Comparison of ENCODE assay signal across 17 mouse cellular contexts in genomic region chr11:113438915-113439314, GRCm38 (mm10).
DNase-seq lines count a peak whose midpoint lies in the region; ATAC-seq and TF ChIP-seq lines count a peak whose summit lies in the region.
"Had no signal": no experiment of that assay in that cellular context is flagged by ENCODE, and none has a peak within 500 bp of the region (broad histone marks: within the 10 kb centered on the region; RNA-seq: fewer than 3 reads in every experiment).

No protein-coding gene starts in this region.

- H3K9ac ChIP-seq in forebrain, postnatal 0 days: no peak overlapping the region
- H3K9ac ChIP-seq in limb, embryonic 14.5 days (ENCODE audit: low read depth, low read length, severe bottlenecking): 0 out of 2 replicates have a peak overlapping the region, but pooled peaks have one; percentile 28
- H3K9ac ChIP-seq: embryonic facial prominence, embryonic 15.5 days; heart, embryonic 15.5 days; liver, embryonic 13.5 days had no signal

- no peak overlapping the region for H3K4me2 ChIP-seq in forebrain, postnatal 0 days (ENCODE audit: low read depth)
- H3K4me2 ChIP-seq in limb, embryonic 14.5 days (replicated peaks; ENCODE audit: low read depth, low read length, severe bottlenecking): no peak overlapping the region
- H3K4me2 ChIP-seq: embryonic facial prominence, embryonic 15.5 days; heart, embryonic 15.5 days; liver, embryonic 13.5 days had no signal

- peak; percentile 51 for TF ChIP-seq CTCF in forebrain, postnatal 0 days (IDR thresholded peaks at IDR 0.05; ENCODE audit: low read depth)
- 0 out of 2 replicates have a peak, but pooled peaks have one; percentile 5 for TF ChIP-seq CTCF in olfactory bulb, adult 2 months (IDR thresholded peaks at IDR 0.05; ENCODE audit: insufficient read depth, low read depth, low read length)

- ATAC-seq in forebrain, postnatal 0 days: peak; percentile 47; the same call in 1 of the 2 replicates
- ATAC-seq in limb, embryonic 14.5 days (ENCODE audit: low FRiP score, low read depth): no peak
- ATAC-seq: CD4-positive, CD25-positive, alpha-beta regulatory T cell, adult 4 months had no signal

- peaks cover 7% of the 10 kb centered on the region; the same call in 1 of the 2 replicates for H3K9me3 ChIP-seq in forebrain, postnatal 0 days (ENCODE audit: low read length)
- H3K9me3 ChIP-seq in limb, embryonic 14.5 days (ENCODE audit: control insufficient read depth, low read length): no peaks in the 10 kb centered on the region
- H3K9me3 ChIP-seq: embryonic facial prominence, embryonic 15.5 days had no signal

- peaks cover 10% of the 10 kb centered on the region; the same call in 1 of the 2 replicates for H3K4me1 ChIP-seq in forebrain, postnatal 0 days (ENCODE audit: insufficient read depth)
- H3K4me1 ChIP-seq in limb, embryonic 14.5 days (ENCODE audit: control insufficient read depth, insufficient read depth, low read length): peaks cover 14% of the 10 kb centered on the region
- H3K4me1 ChIP-seq in olfactory bulb, adult 2 months (ENCODE audit: control insufficient read depth, insufficient read depth, low read length): peaks cover 8% of the 10 kb centered on the region; the same call in 1 of the 2 replicates
- H3K4me1 ChIP-seq: liver, embryonic 13.5 days had no signal

- H3K27me3 ChIP-seq in forebrain, postnatal 0 days (ENCODE audit: insufficient read depth, low read length): no peaks in the 10 kb centered on the region
- H3K27me3 ChIP-seq in limb, embryonic 14.5 days (ENCODE audit: control insufficient read depth, insufficient read depth, low read length): no peaks in the 10 kb centered on the region
- H3K27me3 ChIP-seq: embryonic facial prominence, embryonic 15.5 days; liver, embryonic 13.5 days had no signal

- intact Hi-C loops in left cerebral cortex, postnatal 4 days (cut with DNase I): no loop called here

- TF ChIP-seq POLR2A in limb, embryonic 14.5 days (IDR thresholded peaks at IDR 0.05; ENCODE audit: borderline replicate concordance, extremely low read depth, insufficient read depth, insufficient read length): no peak
- TF ChIP-seq POLR2A in olfactory bulb, adult 2 months (IDR thresholded peaks at IDR 0.05; ENCODE audit: insufficient read depth, low read depth, low read length): no peak

- peak overlapping the region; percentile 74 for H3K27ac ChIP-seq in forebrain, postnatal 0 days (ENCODE audit: low read depth, low read length)
- no peak overlapping the region for H3K27ac ChIP-seq in limb, embryonic 14.5 days (replicated peaks; ENCODE audit: low read depth, low read length)
- H3K27ac ChIP-seq in olfactory bulb, adult 2 months (ENCODE audit: insufficient read depth, low read depth, low read length): no peak overlapping the region
- H3K27ac ChIP-seq: heart, embryonic 15.5 days; liver, embryonic 13.5 days; macrophage had no signal

- no peaks in the 10 kb centered on the region for H3K36me3 ChIP-seq in forebrain, postnatal 0 days (ENCODE audit: insufficient read depth)
- no peaks in the 10 kb centered on the region for H3K36me3 ChIP-seq in limb, embryonic 14.5 days (ENCODE audit: control insufficient read depth, insufficient read depth, low read length)
- H3K36me3 ChIP-seq: embryonic facial prominence, embryonic 15.5 days; heart, embryonic 15.5 days; liver, embryonic 13.5 days had no signal

- WGBS in forebrain, postnatal 0 days: 63% methylated on average over 5 of the region's 5 CpGs
- 89% methylated on average over 5 of the region's 5 CpGs for WGBS in limb, embryonic 14.5 days
- 87% methylated on average over 5 of the region's 5 CpGs for WGBS in olfactory bulb, adult 2 months

- peak; percentile 47 for DNase-seq in left cerebral cortex, postnatal 4 days
- DNase-seq in left cerebral cortex, adult 18-20 months (ENCODE audit: low spot score in 2 of 2): no peak
- DNase-seq in forebrain, postnatal 0 days: peak; percentile 52
- no peak for DNase-seq in limb, embryonic 14.5 days (ENCODE audit: low spot score)
- DNase-seq in B cell, adult 2 months: no peak
- DNase-seq in Muller cell, postnatal 12 days (ENCODE audit: inconsistent ontology term): no peak
- no peak for DNase-seq in lung, postnatal 4 days
- DNase-seq: adrenal gland, postnatal 14 days; gastrocnemius, postnatal 10 days; kidney, adult 8-10 months; liver, embryonic 13.5 days; thymus, adult 2 months had no signal

- H3K4me3 ChIP-seq in forebrain, postnatal 0 days (ENCODE audit: low read depth, low read length): no peak overlapping the region
- H3K4me3 ChIP-seq in limb, embryonic 14.5 days (replicated peaks; ENCODE audit: low read length): no peak overlapping the region
- H3K4me3 ChIP-seq in olfactory bulb, adult 2 months (ENCODE audit: insufficient read depth, low read depth, low read length): no peak overlapping the region
- H3K4me3 ChIP-seq: embryonic facial prominence, embryonic 15.5 days; heart, embryonic 15.5 days; liver, embryonic 13.5 days had no signal

Comparison
In these comparisons a context has a peak if more than half of its experiments do, and no peak if none do; other contexts are left out.
1. DNase-seq: peak in left cerebral cortex, postnatal 4 days (single experiment) and forebrain, postnatal 0 days (single experiment); none in left cerebral cortex, adult 18-20 months (0 of 2), limb, embryonic 14.5 days (single experiment), B cell, adult 2 months (0 of 2), Muller cell, postnatal 12 days (single experiment) and lung, postnatal 4 days (0 of 2).